Mouse (Mus musculus) CH12.LX (cell line): ENCODE data around the gene Slc35c1.

Source experiments
- CHD2 ChIP-seq: IDR thresholded peaks from 2 replicates; pipeline ENCODE4 v1.6.1; 2011; ENCODE audit warnings: low read length, improper control_type of control experiment
- POLR2A ChIP-seq: IDR thresholded peaks from 2 replicates; pipeline ENCODE4 v1.6.1; 2011; ENCODE audit warnings: low read depth, mild to moderate bottlenecking, improper control_type of control experiment, low read length

GRCm38 (mm10) chr2:92475711-92476110 is 15.4 kb upstream of the Slc35c1 start:
- TF ChIP-seq POLR2A, result no peak
- TF ChIP-seq CHD2, result no peak
